Mouse (Mus musculus): ENCODE measurements around the gene Susd6.

DNA sequence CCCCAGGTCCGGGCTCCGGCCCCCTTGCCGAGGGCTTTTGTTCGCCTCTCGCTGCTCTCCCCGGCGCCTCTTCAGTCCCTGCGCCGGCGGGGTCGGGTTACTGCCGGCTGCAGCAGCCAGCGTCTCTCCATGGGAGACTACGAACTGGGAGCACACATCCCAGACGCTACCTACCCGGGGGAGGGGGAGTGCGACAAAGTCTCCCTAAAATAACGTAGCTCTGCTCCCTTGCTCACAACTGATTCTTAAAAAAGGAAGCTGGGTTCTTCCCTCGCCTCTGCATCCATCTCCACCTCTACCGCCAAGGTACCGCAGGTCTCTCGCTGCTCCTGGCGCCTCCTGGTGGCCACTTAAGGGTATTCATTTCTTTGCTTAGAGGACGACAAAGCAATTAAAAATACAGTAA, 29.9 kb upstream of the Susd6 start, which contains the start of gene Ccdc177:
- TF ChIP-seq CTCF (IDR thresholded peaks at IDR 0.05; ENCODE audit: borderline replicate concordance, insufficient read depth, low read length), result peak; percentile 82
- no peak for TF ChIP-seq POLR2A (IDR thresholded peaks at IDR 0.05; ENCODE audit: low read depth, low read length)

Data from embryonic fibroblast, embryonic 13.5 days (primary cell).